Mouse (Mus musculus) lung, postnatal 0 days (tissue): ENCODE data around the gene Fbf1.

Source experiments
- CTCF ChIP-seq: IDR thresholded peaks from 2 replicates; pipeline ENCODE4 v1.5.1; 2016; ENCODE audit warnings: antibody characterized with exemption, mild to moderate bottlenecking
- EP300 ChIP-seq: IDR thresholded peaks from 2 replicates; pipeline ENCODE4 v1.6.1; 2016; ENCODE audit warnings: antibody characterized with exemption, mild to moderate bottlenecking, control low read depth

GRCm38 (mm10) chr11:116106963-116107776, 60.8 kb downstream of the Fbf1 start:
- TF ChIP-seq CTCF, result peak; percentile 52
- no peak for TF ChIP-seq EP300
